Mouse (Mus musculus) myocyte (in vitro differentiated cells): ENCODE data around the gene Psma4. TPM values are rescaled to one million over a fixed set of nuclear protein-coding genes. Genes with fewer than 3 reads are reported as not detected.

Source experiments
- H3K27me3 ChIP-seq: one replicate; pipeline ENCODE4 v1.6.1; 2011; ENCODE audit not compliant: control insufficient read depth, insufficient read depth, insufficient read length
- H3K36me3 ChIP-seq: one replicate; pipeline ENCODE4 v1.6.1; 2011; ENCODE audit not compliant: control insufficient read depth, insufficient read depth
- H3K4me2 ChIP-seq: one replicate; pipeline ENCODE4 v1.6.1; 2011; ENCODE audit warnings: low read depth, control low read depth
- H3K4me3 ChIP-seq: one replicate; pipeline ENCODE4 v1.5.1; 2011; ENCODE audit warnings: mild to moderate bottlenecking, control low read depth, moderate library complexity
- H3K79me2 ChIP-seq: one replicate; pipeline ENCODE4 v1.6.1; 2011; ENCODE audit not compliant: control insufficient read depth, insufficient read depth
- H3ac ChIP-seq: one replicate; pipeline ENCODE4 v1.6.1; 2011; ENCODE audit not compliant: control insufficient read depth, insufficient read length
- CEBPB ChIP-seq: IDR thresholded peaks from 2 replicates; pipeline ENCODE4 v1.6.1; 2011; ENCODE audit warnings: mild to moderate bottlenecking, moderate library complexity; ENCODE audit not compliant: poor library complexity, insufficient read depth, severe bottlenecking
- E2F4 ChIP-seq: IDR thresholded peaks from one replicate; pipeline ENCODE4 v1.6.1; 2011; ENCODE audit warnings: mild to moderate bottlenecking, control low read depth, moderate library complexity; ENCODE audit not compliant: insufficient read depth
- MAX ChIP-seq: IDR thresholded peaks from one replicate; pipeline ENCODE4 v1.6.1; 2011; ENCODE audit warnings: low read depth, mild to moderate bottlenecking, control low read depth
- MYOD1 ChIP-seq, 3 experiments: IDR thresholded peaks; one replicate each; pipeline ENCODE4 v1.6.1; 2011; ENCODE audit warnings: control low read depth in 2 of 3, low read depth in 2 of 3, mild to moderate bottlenecking in 2 of 3, moderate library complexity in 1 of 3; ENCODE audit not compliant: insufficient read length in 2 of 3, control insufficient read depth in 1 of 3
- MYOG ChIP-seq, 3 experiments: IDR thresholded peaks; one replicate each; pipeline ENCODE4 v1.6.1; 2011; ENCODE audit warnings: control low read depth in 2 of 3, low read depth in 2 of 3, mild to moderate bottlenecking in 2 of 3; ENCODE audit not compliant: insufficient read length in 2 of 3, control insufficient read depth in 1 of 3, insufficient read depth in 1 of 3
- POLR2A ChIP-seq: IDR thresholded peaks from one replicate; pipeline ENCODE4 v1.6.1; 2011; ENCODE audit warnings: low read depth, mild to moderate bottlenecking, control low read depth, moderate library complexity; ENCODE audit not compliant: insufficient read length
- POLR2AphosphoS2 ChIP-seq: IDR thresholded peaks from one replicate; pipeline ENCODE4 v1.6.1; 2011; ENCODE audit warnings: low read depth, control low read depth; ENCODE audit not compliant: insufficient read length
- REST ChIP-seq: IDR thresholded peaks from one replicate; pipeline ENCODE4 v1.6.1; 2011; ENCODE audit warnings: mild to moderate bottlenecking, control low read depth, moderate library complexity; ENCODE audit not compliant: insufficient read depth, insufficient read length
- SRF ChIP-seq: IDR thresholded peaks from one replicate; pipeline ENCODE4 v1.6.1; 2011; ENCODE audit warnings: low read depth; ENCODE audit not compliant: control insufficient read depth, insufficient read length
- TCF12 ChIP-seq: IDR thresholded peaks from one replicate; pipeline ENCODE4 v1.6.1; 2011; ENCODE audit warnings: mild to moderate bottlenecking, control low read depth; ENCODE audit not compliant: poor library complexity, insufficient read depth, severe bottlenecking
- TCF3 ChIP-seq: IDR thresholded peaks from one replicate; pipeline ENCODE4 v1.6.1; 2011; ENCODE audit warnings: low read depth, control low read depth; ENCODE audit not compliant: insufficient read length
- USF1 ChIP-seq: IDR thresholded peaks from one replicate; pipeline ENCODE4 v1.6.1; 2011; ENCODE audit warnings: low read depth, mild to moderate bottlenecking, control low read depth, moderate library complexity
- polyA plus RNA-seq: library from polyadenylated mRNA; unstranded; fragments of >200 nt; fragmentation: generic; extraction: Trizol; gene quantifications from one replicate; pipeline ENCODE4 v1.2.1, GENCODE M21; 2012; ENCODE audit warnings: missing spikeins

Gene Psma4
- polyA plus RNA-seq, 1 experiment = 166 TPM

DNA sequence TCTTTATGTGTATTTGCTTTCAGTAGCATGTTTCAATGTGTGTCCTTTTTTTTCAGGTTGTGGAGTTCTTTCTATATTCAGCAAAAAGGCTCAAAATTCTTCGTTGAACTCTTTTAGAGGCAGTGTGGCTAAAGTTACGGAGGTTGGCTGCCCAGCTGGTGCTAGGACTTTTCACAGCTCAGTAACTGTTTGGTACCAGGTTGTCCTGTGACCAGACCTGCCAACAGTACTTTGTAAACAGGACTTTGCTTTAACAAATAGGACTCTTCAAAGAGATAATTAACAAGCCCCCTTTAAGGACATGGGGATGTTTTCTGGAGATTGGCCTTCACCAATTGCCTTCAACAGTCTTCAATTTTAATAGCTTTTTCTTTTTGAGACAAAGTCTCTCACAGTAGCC lies 32.4 kb upstream of the Psma4 start:
- no peak overlapping the region for H3ac ChIP-seq
- no peaks in the 10 kb centered on the region for H3K36me3 ChIP-seq
- no peak for TF ChIP-seq POLR2AphosphoS2
- no peak for TF ChIP-seq CEBPB
- TF ChIP-seq SRF = no peak
- no peak for TF ChIP-seq E2F4
- no peak for TF ChIP-seq REST
- no peak for TF ChIP-seq MYOD1 (IDR thresholded peaks at IDR 0.05; ENCODE audit: control insufficient read depth in 1 of 3, insufficient read length in 2 of 3, low read depth in 2 of 3)
- TF ChIP-seq POLR2A = no peak
- no peak for TF ChIP-seq TCF3
- no peak for TF ChIP-seq MAX
- no peak for TF ChIP-seq TCF12
- TF ChIP-seq MYOG (IDR thresholded peaks at IDR 0.05; ENCODE audit: control insufficient read depth in 1 of 3, insufficient read depth in 1 of 3, insufficient read length in 2 of 3, low read depth in 2 of 3) = no peak
- no peak for TF ChIP-seq USF1
- no peaks in the 10 kb centered on the region for H3K79me2 ChIP-seq
- no peak overlapping the region for H3K4me3 ChIP-seq
- no peaks in the 10 kb centered on the region for H3K27me3 ChIP-seq
- H3K4me2 ChIP-seq = no peak overlapping the region

DNA sequence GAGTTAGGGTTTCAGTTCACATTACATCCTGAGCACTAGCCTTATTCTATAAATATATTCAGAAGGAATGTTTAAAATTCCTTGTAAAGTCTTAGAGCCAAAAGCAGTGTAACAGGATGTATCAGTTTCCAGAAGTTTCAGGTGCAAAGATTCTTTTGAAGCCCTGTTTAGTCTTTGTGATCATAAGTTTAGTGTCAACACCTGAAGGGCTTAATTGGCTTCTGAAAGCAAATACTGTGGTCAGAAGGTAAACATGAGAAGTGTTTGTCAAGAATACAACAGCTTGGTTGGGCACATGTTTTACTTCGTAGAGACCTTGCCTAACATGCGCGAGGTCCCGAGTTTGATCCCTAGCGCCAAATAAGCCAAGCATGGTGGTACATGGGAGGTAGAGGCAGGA lies 31.8 kb upstream of the Psma4 start:
- no peak overlapping the region for H3ac ChIP-seq
- TF ChIP-seq SRF (no peak), MYOG (IDR thresholded peaks at IDR 0.05; ENCODE audit: control insufficient read depth in 1 of 3, insufficient read depth in 1 of 3, insufficient read length in 2 of 3, low read depth in 2 of 3) (no peak), E2F4 (no peak), TCF12 (no peak), POLR2AphosphoS2 (no peak)
- H3K36me3 ChIP-seq = no peaks in the 10 kb centered on the region
- no peaks in the 10 kb centered on the region for H3K27me3 ChIP-seq
- no peaks in the 10 kb centered on the region for H3K79me2 ChIP-seq
- no peak overlapping the region for H3K4me2 ChIP-seq
- no peak overlapping the region for H3K4me3 ChIP-seq

DNA sequence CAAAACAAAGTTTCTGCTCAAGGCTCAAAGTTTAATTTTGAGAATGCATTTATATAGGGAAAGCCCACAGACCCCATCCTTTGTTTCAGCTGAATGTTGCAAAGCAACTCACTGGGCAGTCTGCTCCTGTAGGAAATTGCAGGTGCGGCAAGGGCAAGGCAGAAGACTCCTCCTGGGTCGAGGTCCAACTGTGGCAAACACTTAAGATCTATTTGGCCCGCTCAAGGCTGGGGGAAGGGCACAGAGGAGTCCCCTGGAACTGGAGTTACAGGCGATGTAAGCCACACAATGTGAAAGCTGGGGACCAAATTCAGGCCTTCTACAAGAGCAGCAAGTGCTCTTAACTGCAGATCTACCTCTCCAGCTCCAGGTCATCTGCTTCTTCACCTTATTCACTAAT lies 30.6 kb upstream of the Psma4 start:
- Histone ChIP-seq H3K36me3 (no peaks in the 10 kb centered on the region), H3K27me3 (no peaks in the 10 kb centered on the region), H3K79me2 (no peaks in the 10 kb centered on the region), H3ac (no peak overlapping the region), H3K4me3 (no peak overlapping the region), H3K4me2 (no peak overlapping the region)
- no peak for TF ChIP-seq POLR2AphosphoS2
- TF ChIP-seq POLR2A = no peak
- TF ChIP-seq MAX = no peak
- no peak for TF ChIP-seq MYOG (IDR thresholded peaks at IDR 0.05; ENCODE audit: control insufficient read depth in 1 of 3, insufficient read depth in 1 of 3, insufficient read length in 2 of 3, low read depth in 2 of 3)
- no peak for TF ChIP-seq REST
- no peak for TF ChIP-seq MYOD1 (IDR thresholded peaks at IDR 0.05; ENCODE audit: control insufficient read depth in 1 of 3, insufficient read length in 2 of 3, low read depth in 2 of 3)
- TF ChIP-seq USF1 = no peak
- TF ChIP-seq SRF = no peak
- no peak for TF ChIP-seq TCF3
- no peak for TF ChIP-seq CEBPB
- TF ChIP-seq E2F4 = no peak
- TF ChIP-seq TCF12 = no peak

DNA sequence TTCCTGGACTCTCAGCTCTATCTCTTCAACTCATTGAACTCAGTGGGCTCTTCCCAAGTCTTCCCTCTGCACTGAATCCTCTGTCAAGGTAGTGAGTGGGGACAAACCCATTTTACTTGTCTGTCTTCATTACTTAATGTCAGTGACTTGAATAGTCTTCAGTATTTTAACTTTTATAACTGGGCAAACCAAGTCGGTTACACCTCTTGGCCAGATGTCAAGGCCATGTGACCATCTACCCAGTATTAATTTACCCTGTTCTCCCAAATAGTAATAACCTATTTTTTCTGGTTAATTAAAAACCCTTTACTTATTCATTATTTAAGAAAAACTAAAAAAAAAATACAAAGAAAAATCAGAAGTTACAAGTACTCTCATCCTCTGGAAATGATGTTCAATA lies 19.8 kb upstream of the Psma4 start:
- H3K4me3 ChIP-seq = no peak overlapping the region

DNA sequence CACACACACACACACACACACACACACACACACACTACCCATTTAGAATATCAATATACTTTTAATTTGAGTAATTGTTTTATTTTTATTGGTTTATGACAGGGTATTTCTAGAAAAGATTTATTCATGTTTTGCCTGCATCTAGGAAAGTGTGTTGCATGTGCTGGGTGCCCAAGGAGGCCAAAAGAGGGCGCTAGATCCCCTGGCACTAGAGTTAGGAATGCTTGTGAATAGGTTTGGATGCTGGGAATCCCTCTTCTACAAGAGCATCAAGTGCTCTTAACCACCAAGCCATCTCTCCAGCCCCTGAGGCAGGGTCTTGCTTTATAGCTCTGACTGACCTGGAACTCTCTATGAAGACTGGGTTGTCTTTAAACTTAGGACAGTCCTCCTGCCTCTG lies 18.8 kb upstream of the Psma4 start:
- H3ac ChIP-seq = no peak overlapping the region
- no peaks in the 10 kb centered on the region for H3K36me3 ChIP-seq
- H3K27me3 ChIP-seq = no peaks in the 10 kb centered on the region
- no peak overlapping the region for H3K4me2 ChIP-seq
- no peaks in the 10 kb centered on the region for H3K79me2 ChIP-seq
- no peak overlapping the region for H3K4me3 ChIP-seq
- no peak for TF ChIP-seq TCF3
- no peak for TF ChIP-seq CEBPB
- no peak for TF ChIP-seq POLR2A
- TF ChIP-seq USF1 = no peak
- TF ChIP-seq REST = no peak
- TF ChIP-seq E2F4 = no peak
- TF ChIP-seq SRF = no peak
- no peak for TF ChIP-seq MYOD1 (IDR thresholded peaks at IDR 0.05; ENCODE audit: control insufficient read depth in 1 of 3, insufficient read length in 2 of 3, low read depth in 2 of 3)
- TF ChIP-seq POLR2AphosphoS2 = no peak
- no peak for TF ChIP-seq MYOG (IDR thresholded peaks at IDR 0.05; ENCODE audit: control insufficient read depth in 1 of 3, insufficient read depth in 1 of 3, insufficient read length in 2 of 3, low read depth in 2 of 3)
- TF ChIP-seq TCF12 = no peak

More for the DNA sequence above, 19.8 kb upstream of the Psma4 start:
- no peak overlapping the region for H3K4me2 ChIP-seq
- H3K27me3 ChIP-seq = no peaks in the 10 kb centered on the region
- no peaks in the 10 kb centered on the region for H3K36me3 ChIP-seq
- H3ac ChIP-seq = no peak overlapping the region
- no peaks in the 10 kb centered on the region for H3K79me2 ChIP-seq
- TF ChIP-seq POLR2AphosphoS2 (no peak), MAX (no peak)
